Mouse (Mus musculus): Measurements from ENCODE around the gene Fanca.
"Not testable (repeated sequence)": the region's sequence is repeated elsewhere in the genome, so short reads cannot be mapped to it uniquely, and the experiment has no call there.

The Fanca gene

DNA sequence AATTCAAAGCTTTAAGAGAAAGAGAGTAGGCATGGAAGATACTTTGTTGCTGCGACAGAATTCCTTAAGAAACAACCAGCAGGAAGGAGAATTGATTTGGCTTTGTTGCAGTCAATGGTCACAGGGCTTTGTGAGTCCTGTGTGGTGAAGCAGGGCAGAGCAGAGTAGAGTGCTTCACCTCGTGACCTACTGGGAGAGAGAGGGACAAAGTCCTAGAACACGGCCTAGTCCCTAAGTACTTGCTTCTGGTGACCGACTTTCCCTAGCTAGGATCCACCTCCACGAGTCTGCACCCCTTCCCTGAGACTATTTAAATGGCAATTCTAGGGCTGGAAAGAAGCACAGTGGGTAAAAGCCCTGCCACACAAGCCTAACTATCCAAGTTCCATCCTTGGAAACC is 11.6 kb upstream of the Fanca start:
- DNase-seq = no peak

DNA sequence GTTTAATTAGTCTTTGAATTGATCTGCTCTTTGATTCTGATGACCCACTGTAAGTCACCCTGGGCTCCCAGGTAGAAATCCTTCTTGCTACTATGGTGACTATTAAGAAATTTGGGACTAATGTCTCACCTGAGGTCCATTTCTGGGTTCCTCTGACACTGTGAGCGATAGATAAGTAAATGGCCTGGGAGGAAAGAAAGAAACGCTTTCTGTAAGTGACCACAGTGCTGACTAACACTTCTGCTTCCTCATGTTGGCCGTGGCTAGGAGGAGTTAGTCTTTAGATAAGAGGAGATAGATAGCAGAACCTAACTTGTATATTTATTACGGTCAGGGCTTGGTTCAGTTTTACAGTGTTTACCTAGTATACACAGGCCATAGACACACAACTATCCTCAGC is 11.0 kb upstream of the Fanca start:
- DNase-seq = no peak

DNA sequence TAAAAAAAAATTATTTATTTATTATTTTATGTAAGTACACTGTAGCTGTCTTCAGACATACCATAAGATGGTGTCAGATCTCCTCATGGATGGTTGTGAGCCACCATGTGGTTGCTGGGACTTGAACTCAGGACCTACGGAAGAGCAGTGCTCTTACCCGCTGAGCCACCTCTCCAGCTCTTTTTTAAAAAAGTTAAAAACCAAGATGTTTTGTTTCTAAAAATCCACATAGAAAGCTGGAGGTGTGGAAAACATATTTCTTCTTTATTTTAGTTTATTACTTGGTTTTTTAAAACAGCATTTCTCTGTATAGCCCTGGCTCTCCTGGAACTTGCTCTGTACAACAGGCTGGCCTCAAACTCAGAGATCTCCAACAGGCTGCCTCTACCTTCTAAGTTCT is 10.2 kb upstream of the Fanca start:
- no peak for DNase-seq

- peak in 1 of 2 experiments; percentile 27 for DNase-seq
These were observed 1.3 kb upstream of the Fanca start for GRCm38 (mm10) chr8:123319522-123320164.

- no peak for DNase-seq
These were observed 452 bp downstream of the Fanca start for GRCm38 (mm10) chr8:123317781-123318466.

DNA sequence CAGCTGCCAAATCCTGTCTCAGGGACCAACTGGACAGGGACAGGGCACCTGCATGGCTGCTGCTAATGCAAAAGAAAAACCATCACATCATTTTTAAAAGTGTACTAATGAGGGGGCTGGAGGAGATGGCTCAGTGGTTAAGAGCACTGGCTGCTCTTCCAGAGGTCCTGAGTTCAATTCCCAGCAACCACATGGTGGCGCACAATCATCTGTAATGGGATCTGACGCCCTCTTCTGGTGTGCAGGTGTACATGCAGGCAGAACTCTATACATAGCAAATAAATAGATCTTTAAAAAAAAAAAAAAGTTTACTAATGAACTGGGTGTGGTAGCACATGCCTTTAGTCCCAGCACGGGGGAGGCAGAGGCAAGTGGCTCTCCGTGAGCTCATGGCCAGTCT is 9.6 kb downstream of the Fanca start:
- DNase-seq = no peak

DNA sequence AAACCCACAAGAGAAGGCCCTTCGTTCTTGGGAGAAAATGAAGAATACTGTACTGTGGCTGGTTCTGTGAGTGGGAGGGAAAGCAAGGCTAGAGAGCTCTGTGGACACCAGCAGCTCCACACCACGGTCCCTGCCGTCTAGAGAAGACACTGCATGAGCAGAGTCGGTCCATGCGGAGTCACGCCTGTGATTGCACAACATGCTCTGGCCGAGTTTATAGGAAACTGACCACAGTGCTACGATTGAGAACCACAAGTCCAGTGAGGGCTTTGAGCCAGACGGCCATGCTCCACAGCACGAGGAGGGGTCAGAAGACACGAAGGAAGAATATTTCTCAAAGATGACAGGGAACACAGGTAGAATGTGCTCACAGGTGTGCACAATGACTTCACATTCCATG is 20.1 kb downstream of the Fanca start:
- no peak for DNase-seq

DNA sequence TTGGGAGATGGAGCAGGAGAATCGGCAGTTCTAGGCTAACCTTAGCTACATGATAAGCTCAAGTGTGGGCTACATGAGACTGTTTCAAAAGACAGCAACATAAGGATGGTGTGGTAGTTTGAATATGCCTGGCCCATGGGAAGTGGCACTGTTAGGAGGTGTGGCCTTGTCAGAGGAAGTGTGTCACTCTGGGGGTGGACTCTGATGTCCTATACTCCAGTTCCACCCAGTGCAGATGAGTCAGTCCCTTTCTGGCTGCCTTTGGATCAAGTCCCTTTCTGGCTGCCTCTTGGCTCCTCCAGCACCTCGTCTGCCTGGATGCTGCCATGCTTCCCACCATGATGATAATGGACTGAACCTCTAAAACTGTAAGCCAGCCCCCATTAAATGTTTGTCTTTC is 25.6 kb downstream of the Fanca start:
- no peak for DNase-seq

GRCm38 (mm10) chr8:123292281-123292680 is 26.1 kb downstream of the Fanca start:
- no peak for DNase-seq

DNA sequence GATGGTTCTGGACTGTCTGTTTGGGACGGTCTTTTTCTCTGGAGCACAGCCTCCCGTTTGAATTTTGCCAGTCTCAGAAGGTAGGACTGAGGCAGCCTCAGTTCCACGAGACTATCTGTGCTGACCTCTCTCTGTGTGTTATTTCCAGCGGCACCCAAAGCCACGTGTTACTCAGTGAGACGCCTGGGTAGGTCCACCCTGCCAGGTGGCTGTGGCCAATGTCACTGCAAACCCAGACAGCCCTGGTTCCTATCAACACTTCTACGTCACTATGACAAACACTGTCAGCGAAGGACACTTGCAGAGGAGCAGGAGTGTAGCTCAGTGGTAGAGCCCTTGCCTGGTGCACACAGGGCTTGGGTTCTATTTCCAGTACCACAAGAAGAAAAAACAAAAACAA is 26.7 kb downstream of the Fanca start:
- DNase-seq = no peak

DNA sequence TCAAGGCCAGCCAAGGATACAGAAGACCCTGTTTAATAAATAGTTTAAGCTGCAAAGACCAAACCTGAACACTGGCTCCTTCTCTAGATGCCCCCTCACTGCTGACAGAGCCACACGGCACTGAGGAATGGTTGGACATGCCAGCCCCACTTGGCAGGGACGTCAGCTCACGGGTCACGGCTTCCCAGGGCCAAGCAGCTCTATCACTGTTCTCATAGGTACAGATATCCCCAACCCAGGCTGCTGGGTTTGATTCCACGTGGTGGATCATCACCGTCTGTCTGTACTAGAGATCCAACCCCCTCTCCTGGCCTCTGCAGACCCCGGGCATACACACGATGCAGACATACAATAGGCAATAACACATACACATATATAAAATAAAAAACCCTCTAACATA is 27.7 kb downstream of the Fanca start:
- no peak for DNase-seq

- DNase-seq = peak; percentile 15 to 18
These were observed 28.2 kb downstream of the Fanca start for GRCm38 (mm10) chr8:123290166-123290565.

DNA sequence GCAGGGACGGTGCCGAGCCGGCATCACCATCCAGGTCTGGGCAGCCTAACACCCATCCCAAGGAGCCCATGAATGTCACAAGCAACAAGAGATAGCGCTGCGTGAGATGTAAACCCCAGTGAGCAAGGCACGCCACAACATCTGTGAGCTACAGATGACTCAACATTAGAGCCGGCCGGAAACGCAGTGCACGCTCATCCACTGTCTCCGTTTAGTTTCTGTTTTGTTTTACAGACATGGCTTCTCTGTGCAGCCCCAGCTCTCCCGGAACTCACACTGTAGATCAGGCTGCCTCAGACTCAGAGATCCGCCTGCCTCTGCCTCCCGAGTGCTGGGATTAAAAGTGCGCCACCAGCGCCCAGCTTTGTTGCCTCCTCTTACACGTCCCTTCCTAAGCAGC is 31.0 kb downstream of the Fanca start:
- DNase-seq = no peak

DNA sequence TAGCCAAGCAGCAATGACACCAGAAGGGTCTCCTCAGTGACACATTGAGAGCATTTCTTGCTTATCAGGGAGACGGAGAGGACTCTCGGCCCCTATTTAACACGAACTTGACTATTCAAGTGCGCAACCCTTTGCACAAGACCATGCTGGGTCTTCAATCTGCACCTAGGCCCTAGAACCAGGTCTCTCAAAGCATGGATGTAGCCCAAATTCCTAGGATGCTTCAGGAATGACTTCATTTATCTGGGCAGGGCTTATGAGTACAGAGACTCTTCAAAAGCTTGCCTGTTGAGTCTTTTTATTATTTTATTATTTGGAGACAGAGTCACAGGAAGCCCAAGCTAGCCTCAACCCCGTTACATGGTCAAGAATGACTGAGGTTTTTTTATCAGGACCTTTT is 33.9 kb downstream of the Fanca start:
- no peak for DNase-seq

GRCm38 (mm10) chr8:123283991-123284390 is 34.4 kb downstream of the Fanca start:
- DNase-seq = no peak

DNA sequence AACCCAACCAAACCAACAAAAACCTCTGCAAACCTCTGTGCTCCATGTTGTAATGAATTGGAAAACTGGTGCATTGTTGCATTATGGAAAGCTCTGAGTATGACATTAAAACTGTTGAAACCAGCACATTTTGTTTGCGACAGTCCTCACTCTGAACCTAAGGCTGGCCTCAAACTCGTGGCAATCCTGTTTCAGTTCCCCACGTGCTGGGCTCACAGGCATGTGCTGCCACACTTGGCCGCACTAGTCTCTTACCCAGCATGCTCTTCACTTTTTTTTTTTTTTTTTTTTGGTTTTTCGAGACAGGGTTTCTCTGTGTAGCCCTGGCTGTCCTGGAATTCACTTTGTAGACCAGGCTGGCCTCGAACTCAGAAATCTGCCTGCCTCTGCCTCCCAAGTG is 35.4 kb downstream of the Fanca start:
- DNase-seq = not testable (repeated sequence)

GRCm38 (mm10) chr8:123280302-123281094 is 37.9 kb downstream of the Fanca start:
- DNase-seq = no peak

DNA sequence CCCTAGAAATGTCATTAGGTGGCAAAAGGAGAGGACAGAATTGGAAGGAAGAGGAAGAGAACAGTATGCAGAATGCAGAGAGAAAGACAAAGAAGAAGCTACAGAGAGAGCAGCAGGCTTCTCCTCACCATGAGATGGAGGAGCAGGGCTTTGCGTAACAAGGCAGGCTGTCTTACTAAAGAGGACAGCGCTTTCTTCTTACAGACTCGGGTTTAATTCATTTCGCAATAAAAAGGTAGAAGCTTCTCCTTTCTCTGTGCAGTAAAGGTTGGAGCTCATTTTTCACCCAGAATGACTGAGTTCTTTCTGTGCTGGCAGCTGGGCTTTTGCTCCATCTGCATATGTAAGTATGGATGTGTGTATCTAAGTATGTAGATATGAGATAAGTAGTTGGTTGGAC is 38.5 kb downstream of the Fanca start:
- DNase-seq = no peak

DNA sequence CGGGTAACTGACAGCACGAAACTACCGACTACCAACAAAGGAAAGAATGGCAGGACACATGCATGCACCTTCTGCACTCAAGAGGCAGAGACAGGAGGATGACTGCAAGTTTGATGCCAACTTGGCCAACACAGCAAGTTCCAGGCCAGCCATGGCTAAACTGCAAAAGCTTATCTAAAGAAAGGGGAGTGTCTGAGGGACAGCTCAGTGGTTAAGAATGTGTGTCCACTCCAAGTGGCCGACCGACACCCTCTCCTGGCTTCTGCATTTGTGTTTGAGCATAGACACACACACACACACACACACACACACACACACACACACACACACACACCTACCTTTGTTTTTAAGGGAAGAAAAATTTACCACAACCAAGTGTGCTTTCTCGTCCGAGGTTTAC is 39.9 kb downstream of the Fanca start:
- no peak for DNase-seq

GRCm38 (mm10) chr8:123275096-123275495 is 43.3 kb downstream of the Fanca start:
- no peak for DNase-seq

GRCm38 (mm10) chr8:123274447-123274846 is 43.9 kb downstream of the Fanca start:
- no peak for DNase-seq

DNA sequence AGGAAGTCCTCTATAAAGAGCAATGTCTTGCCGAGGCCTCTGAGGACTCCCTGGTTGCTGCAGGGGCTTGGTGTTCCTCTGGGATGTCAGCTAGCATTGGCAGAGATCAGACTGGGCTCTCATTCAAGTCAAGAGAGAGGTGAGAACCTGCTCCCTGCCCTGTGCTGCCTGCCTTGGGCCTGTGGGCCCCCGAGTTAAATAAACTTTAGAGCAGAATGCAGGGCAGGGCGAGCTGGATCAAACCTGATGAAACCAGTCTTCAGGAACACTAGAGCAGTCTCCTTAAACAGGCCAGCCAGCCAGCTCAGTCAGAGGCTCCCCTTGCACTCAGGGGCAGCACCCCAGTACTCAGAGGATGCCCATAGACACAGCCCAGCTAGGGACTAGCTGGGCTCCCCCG is 46.5 kb downstream of the Fanca start:
- DNase-seq = no peak

DNA sequence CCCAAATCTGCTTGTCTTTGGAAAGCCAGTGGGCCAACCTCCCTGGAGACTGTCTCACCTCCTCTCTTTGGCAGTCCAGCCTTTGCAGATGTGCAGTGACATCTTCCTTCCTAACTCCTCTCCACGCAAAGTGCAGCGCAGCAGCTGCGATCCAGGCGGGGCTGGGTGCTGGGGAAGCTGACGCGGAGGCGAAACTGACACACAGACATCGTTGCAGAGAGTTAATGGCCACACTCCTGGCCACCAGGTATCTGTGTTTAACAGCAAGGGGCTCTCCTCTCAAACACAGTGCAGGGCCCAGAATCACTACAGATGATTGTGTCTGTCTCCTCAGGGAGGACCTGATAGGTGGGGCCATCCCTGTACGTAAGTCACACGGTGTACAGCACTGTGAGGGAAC is 47.2 kb downstream of the Fanca start:
- no peak for DNase-seq
